Mouse (Mus musculus) cerebellum, adult 9-10 months (tissue): ENCODE data around the gene Rtl10.

Source experiments
- DNase-seq: peaks from one replicate; pipeline ENCODE4 v3.0.0; 2022

The Rtl10 gene

DNA sequence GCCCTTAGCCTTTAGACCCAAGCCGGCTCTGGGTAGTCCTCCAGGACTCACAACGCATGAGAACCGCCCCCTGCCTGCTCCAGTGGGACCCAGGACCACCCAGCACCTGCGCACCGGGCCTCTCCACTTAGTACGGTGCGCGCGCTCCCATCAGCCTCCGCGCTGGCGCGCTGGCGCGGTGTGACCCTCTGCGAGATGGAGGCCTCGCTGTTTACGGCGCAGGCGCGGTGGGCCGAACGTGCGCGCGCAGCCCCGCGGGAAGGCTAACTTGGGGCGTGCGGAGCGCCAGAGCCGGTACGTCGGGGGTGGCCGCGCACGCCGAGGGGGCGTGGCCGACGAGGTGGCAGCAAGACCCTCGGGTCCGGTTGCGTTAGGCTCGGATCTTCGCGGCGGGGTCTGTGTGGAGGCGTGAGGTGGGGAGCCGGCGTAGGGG, at the start of gene Rtl10, which contains the start of gene Gnb1l:
Gene Rtl10 (plus strand): TSS at position 344 of the 433 bp plus-strand sequence.
Gene Gnb1l (plus strand): TSS at position 156 of the 433 bp plus-strand sequence.
- DNase-seq, result peak; percentile 94

DNA sequence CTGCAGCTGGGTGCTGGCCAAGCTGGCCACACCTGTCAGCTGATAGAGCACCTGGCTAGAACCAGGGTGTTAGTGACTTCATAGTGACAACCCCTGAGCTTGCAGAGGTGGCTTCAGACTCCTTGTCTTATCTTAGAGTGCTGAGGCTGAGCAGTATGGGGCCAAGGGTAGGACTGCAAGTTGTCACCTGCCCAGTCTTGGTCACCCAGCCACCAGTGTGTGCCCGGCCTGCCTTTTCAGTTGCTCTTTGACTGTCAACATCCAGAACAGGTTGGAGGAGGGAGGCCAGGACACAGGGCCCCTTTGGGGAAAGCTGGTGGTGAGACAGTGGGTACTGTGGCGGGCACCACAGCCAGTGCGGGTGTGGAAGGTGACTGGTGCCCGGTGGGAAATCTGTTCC, 49.7 kb upstream of the Rtl10 start:
- no peak for DNase-seq

DNA sequence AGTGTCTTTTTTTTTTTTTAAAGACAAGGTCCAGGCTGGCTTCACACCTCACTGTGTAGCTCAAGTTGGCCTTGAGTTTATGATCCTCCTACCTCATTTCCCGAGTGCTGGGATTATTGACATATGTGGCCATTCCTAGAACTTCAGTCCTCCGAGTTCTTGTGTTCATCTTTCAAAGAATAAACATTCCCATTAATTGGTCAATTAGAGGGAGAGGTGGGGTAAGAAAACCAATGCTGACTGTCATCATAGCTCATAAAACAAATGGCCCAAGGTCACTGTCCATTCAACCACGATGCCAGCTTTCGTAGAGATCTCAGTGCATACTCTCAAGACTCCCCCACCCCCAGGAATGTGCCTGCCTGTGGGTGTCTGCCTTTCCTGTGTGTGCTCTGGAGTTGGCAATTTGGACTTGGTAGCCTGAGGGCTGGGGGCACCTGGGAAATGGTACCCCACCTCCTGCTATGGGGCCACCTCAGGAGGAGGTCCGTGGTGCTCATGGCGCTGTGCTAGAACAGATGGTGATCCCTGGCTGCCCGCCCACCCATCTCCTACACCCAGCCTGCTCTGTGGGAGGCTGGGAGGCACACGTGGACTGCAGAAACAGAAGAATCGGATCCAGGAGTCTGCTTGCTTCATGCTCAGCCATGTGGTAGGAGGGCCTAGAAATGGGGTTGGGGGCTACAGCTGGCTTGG, 47.1 kb upstream of the Rtl10 start:
- DNase-seq, result peak; percentile 72

DNA sequence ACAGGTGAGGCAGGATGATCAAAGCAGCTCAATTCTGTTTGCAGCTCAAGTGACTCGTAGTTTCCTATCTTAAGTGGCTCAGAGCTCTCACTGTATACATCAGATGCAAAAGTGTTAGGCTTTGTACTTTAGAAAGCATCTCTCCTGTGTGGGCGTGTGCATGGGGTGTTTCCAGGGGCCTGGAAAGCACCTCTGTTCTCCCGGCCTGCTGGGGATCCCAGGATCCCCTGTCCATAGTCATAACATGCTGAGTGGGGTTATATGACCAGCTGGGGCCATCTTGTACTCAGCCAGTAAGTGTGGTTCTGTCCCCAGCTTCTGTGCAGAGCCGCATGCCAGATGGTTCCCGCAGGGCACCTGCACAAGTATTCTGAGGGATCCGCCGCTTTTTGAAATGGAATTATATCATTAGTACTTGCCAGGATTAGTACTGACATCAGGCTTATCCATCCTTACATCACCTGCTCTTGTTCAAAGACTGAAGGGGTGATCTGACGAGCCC, 46.3 kb upstream of the Rtl10 start:
- peak; percentile 59 for DNase-seq

DNA sequence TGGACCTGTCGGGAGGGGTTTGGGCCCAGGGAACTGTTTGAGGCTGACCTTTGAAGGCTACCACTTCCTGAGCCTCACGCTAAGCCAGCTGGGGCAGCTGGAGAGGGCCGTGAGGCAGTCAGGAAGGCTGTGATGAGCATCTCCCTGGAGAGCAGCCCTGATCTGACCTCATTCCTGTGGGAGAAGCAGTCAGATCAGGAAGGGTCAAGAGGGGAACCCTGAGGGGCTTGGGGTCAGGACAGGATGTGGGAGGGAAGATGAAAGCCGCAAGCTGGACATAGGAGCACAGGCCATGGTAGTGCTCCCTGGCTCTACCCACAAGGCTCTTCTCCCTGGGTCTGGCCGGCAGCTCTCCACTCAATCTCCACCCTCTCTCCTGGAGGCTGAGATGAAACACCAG, 44.9 kb upstream of the Rtl10 start:
- DNase-seq, result no peak

DNA sequence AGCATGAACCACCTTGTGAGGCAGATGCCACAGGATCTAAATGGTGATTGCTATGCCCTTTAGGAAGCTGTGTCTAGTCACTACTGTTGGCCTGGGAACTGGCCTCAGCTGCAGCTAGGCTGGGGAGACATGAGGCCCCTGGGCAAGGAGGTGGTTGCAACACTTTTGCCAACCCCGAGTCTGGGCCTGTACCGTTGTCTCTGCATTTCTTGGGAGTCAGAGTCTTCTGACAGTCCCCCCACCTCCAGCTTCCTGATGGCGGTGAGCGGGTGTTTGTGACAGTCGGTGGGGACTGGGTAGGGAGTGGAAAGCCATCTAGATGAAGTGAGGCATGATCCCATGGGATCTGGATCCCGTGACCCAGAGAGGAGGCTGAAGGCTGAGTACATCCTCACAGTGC, 43.3 kb upstream of the Rtl10 start:
- DNase-seq, result no peak

DNA sequence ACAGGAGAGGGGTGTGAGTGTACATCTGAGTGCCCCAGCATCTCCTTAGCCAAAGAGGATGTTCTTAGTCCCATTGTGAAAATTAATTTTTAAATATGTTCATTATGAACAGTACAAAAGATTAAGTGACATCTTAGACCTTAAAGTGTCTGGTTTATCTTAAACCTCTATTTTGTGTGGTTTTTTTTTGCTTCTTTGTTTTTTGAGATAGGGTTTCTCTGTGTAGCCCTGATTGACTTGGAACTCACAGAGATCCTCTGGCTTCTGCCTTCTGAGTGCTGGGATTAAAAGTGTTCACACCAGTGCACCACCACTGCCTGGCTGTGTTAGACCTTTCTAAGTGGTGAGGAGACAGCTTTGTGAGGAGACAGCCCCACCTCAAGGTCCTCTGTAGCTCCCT, 40.0 kb upstream of the Rtl10 start:
- no peak for DNase-seq

DNA sequence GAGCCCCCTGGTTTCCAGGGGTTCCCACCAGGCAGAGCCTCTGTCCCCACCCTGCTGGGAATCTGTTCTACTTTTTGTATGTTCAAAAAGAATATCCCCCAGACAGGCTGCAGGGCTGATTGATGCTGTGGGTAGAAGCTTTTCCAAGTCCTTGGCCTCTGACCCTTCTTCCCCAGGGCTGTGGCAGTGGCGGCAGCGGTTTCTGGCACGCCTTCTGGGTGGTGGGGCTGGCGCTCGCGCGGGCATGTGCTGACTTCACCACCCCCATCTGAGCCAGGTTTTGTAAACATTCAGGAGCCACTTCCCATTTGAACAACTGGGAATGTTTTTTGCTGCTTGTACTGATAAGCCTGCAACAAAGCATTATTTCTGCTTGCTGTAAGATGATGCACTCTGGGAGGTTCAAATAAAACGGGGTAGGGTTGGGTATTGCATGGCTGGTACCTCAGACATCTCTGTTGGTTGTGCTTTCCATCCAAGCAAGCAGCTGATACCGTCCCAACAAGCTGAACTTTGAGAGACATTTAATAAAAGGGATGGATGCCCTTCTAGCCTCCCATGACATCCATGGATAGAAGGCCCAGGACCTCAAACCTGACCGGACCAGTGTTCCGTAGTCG, 39.3 kb upstream of the Rtl10 start:
- no peak for DNase-seq

DNA sequence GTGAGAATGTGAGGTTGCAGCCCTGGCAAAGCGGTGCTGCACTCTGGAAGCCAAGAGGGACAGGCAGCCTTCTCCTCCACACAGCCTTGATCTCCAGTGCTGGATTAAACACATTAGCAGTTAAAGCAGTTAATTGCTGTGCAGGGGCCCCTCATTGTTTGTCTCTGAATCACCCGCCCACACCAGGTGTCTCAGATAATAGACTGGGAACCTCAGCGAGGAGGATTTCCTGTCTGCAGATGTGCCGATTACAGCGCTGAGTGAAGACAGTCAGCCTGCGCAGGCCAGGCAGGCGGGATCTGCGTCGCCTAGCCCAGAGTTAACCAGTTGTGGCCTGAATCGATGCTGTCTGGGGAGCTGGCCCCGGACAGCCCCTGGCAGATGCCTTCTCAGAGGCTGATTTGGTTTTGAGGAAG, 38.7 kb upstream of the Rtl10 start:
- no peak for DNase-seq

DNA sequence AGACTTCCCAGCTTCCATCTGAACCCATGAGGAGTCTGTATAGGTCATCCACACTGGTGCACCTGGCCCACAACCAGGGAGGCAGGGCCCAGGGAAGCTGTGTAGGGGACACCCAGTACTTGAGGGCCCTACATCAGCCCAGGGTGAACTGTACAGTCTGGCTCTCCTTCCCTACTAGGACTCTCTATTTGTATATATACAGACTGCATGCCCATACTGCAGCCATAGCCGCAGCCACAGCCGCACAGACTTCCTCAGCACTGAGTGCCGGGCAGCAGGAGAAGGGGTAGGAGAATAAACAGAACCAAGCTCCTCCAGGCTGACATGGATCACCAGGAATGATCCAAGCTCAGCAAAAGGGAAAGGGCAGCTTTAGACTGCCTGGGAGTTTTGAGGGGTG, 37.9 kb upstream of the Rtl10 start:
- no peak for DNase-seq

DNA sequence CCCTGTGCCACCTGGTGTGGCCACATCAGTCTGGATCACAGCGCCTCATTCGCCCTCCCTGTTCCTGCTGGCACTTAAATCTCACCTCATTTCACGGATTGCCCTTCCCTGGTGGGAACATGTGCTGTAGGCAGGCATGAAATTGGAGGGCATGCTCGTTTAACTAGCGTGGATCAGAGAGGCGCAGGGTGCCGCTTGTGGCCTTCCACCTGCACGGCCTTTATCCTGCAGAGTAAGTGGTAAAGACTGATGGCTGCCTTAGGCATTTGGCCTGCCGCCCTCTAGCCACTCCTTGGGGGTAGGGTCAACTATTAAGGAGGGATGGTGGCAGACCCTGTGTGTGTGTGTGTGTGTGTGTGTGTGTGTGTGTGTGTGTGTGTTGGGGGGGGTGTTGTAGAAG, 36.7 kb upstream of the Rtl10 start:
- no peak for DNase-seq

DNA sequence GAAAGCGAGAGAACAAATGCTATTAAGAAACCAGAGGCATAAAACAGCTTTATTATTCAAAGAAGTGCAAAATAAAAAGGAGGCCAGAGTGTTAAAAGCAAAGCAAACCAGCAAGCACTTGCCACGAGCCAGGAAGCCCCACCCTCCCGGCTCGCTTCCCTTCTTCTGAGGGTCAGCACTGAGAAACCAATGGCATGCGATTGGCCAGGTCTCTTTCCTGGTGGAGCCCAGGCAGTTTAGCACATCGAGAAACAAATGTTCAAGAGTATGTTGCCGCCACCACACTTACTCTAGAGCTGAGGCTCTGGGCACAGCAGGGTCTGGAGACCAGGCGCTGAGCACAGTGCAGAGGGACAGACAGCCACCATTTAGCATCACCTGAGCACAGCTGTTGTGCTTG, 36.1 kb upstream of the Rtl10 start:
- DNase-seq, result no peak

DNA sequence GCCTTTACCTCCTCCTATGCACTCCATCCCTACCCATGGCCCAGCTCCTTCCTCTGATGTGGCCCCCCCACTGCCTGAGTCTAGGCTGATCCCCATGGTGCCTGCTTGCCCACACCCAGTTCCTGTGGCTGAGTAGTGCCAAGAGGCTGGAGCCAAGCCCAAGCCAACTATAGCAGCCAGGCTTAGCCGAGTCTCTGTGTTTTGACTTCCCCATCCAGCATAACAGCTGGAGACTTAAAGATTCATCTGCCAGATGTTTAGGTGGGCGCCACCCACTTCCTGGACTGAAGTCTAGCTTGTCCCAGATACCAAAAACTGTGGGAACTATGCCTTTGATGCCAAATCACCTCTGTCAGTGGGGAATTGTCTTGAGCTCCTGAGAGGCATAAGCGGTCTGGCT, 34.4 kb upstream of the Rtl10 start:
- DNase-seq, result no peak

DNA sequence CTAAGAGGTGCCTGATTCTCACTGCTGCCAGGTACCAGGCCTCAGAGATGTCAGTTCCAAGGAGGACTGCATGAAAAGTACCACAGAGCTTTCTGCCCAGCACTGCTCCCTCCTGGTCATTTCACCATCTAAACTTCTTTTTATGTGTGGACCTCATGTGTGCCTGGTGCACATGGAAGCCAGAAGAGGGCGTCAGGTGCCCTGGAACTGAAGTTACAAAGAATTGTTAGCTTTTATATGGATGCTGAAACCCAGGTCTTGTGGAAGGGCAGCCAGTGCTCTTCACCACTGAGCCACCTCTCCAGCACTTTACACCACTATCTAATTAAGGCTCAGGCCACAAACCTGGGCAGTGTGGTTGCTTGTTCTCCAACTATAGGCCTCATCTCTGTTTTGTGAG, 27.9 kb upstream of the Rtl10 start:
- DNase-seq, result no peak

DNA sequence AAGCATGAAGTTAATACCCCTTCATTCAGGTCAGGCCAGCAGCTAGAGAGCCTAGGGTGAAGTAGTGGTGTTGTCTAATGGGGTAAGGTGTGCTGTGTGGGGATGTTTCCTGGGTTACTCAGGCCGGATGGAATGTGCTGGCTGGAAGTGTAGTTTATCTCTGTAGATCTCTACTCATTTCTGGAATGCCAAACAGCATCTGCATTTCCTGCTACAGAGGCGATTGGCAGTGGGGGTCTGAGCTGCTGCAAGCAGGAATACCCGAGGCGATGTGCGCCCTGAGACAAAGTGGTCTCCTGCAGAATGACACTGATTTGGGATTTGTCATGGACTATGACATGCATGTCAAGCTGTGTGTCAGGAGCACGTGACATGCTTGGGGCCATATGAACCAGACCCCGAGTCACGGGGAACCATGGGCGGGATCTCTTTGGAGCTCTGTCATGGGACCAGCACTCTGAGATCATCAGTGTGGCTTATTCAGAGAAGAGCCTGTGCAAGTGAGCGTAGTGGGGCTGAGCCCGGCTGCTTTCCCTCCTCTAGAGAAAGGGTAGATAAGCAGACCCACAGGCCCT, 27.2 kb upstream of the Rtl10 start:
- no peak for DNase-seq

DNA sequence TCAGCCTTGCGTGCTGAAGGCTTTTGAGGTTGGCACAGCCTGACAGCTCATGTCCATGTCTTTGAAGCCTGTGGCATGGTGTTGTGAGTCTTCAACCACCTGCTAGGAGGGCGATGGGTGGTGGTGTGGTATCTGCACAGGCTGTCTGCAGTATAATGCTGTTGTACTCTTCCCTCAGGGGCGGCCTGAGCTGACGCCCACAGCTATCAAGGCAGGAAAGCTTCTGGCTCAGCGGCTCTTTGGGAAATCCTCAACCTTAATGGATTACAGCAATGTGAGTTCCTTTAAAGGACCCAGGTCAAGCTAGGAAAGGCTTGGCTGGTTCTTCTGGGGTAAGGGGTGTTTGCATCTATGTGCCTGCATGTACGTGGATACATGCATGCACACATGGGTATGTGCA, 26.7 kb upstream of the Rtl10 start:
- no peak for DNase-seq

DNA sequence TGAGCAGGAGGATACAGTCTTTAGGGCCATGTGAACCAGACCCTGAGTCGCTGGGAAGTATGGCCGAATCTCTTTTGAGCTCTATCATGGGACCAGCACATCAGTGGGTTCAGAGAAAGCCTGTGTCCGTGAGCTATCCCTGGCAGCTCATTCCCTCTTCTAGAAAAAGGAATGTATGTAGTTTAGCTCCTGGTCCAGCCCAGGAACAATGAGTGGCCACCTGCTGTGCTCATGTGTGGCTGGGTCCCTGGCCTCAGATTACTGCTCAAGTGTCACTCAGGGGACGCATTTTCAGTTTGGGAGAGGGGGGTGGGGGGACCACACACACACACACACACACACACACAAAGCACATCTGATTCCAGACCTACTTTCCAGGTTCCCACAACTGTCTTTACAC, 26.3 kb upstream of the Rtl10 start:
- DNase-seq, result no peak

DNA sequence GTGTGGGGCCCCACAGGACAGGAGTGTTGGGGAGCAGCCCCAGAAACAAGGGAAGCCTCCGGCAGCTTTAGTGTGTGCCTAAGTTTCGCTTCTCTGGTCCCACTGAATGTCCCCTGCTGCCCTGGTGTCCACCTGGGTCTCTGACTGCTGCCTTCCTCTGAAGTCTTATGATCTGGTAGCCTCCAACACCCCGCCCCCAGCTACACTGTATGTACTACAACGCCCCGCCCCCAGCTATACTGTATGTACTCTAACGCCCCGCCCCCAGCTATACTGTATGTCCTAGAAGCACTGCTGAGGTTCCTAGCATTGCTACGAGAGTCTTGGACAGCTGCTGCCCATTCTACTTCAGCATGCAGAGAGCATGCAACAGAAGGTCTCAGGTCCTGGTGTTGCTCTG, 25.7 kb upstream of the Rtl10 start:
- no peak for DNase-seq

DNA sequence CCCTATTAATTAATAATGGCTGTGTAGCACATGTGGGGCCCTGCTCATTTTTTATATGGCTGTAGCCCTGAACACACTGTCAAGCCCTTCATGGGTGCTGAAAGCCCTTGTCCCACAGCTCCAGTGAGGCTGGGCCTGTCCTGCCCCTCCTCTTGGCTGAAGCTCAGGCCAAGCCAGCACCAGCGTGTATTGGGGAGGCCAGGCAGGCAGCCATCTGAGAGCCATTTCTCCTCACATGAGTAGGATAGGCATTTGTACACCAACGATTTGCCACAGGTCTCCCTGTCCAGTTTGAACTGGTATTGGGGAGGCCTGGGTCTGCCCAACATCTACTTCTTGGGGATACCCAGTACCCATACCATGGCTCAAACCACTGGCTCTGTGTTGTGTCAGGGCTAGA, 24.7 kb upstream of the Rtl10 start:
- no peak for DNase-seq

DNA sequence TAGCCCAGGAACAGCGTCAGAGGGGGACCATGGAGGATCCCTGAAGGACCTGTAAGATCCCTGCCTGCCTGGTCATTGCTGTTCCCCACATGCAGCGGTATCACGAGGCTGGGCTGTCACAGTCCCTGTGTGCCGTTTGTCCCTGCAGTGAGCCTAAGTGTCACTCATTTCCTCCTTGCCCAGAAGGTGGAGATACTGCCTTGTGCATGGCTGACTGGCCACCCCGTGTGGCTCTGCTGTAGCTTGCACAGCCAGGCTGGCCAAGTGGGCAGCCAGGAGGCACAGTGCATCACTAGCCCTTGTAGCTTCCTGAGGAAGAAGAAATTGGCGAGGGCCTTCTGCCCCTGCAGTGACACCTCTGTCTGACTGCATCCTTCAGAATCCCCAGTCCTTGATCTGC, 20.7 kb upstream of the Rtl10 start:
- DNase-seq, result no peak

DNA sequence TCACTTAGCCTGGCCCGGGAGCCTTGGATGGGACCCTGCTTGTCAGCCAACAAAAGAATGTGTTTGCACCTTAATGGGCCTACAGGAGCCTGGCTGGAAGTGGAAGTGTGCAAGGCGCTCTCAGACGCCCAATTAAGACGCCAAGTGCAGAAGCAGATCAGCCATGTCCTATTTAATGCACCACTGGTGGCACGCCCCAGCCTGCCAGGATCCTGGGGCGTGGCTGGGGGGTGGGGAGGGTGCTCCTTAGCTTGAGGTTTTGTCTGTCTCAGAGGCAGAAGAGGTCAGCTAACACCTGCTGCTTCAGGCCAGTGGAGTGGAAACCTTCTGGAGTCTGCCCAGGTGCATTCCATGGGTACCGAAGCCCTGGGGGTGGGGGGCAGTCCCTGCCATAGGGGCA, 19.0 kb upstream of the Rtl10 start:
- no peak for DNase-seq

DNA sequence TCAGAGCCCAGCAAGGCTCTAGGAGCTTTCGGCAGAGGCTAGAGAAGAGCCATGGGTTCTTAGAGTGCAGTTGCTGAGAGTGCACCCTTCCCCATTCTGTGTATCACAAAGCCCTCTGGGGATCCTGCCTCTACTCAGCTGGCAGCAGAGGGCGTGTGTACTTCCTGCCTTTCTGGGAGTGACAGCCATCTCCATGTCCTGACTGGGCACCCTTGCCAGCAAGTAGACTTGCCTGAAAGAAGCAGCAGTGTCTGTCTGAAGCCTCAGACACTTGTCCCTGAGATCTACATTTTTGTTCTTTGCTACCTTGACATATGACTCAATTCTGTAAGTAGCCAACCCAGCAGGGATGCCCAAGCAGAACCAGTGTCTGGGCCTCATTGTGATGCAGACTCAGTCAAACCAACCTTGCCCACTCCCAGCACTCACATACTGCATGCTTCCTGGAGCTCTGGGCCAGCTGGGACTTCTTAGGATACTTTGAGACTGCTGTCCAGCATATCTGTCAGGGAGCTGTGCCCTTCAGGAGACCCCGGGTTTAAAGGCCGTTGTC, 17.7 kb upstream of the Rtl10 start:
- DNase-seq, result no peak

DNA sequence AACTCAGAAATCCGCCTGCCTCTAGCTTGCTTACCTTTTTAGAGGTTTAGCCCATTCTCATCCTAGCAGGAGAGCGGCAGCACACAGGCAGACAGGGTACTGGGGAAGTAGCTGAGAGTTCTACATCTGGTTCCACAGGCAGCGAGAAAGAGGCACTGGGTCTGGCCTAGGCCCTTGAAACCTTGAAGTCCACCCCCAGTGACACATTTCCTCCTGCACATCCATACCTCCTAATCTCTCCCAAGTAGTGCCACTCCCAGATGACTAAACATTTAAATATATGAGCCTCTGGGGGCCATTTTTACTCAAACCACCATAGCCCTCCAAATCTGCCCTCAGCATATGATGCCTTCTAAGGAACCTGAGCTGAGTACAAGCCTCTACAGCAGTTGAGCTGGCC, 16.3 kb upstream of the Rtl10 start:
- DNase-seq, result no peak

DNA sequence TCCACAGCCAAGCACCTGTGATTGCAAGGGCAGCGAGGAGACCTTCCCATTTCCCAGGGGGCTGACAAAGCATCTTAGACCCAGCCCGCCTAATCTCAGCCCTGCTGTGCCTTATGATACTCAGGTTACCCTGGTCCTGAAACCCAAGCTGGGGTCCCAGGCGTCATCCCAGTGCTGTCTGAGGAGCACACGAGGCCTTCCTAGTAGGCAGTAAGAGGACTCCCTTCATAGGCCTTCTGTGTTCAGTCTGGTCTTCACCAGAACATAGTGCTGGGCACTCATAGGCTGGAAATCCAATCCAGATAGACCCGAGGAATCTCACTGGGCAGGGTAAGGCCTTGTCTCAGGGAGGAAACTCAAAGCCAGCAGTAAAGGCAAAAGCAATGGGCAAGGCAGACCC, 14.9 kb upstream of the Rtl10 start:
- DNase-seq, result no peak
